Mouse (Mus musculus) adrenal gland, postnatal 36 days (tissue): ENCODE data around the gene Arl16. TPM values are rescaled to one million over a fixed set of nuclear protein-coding genes. Genes with fewer than 3 reads are reported as not detected.

ENCODE experiments used
- DNase-seq, 2 experiments: peaks; one replicate each; pipeline ENCODE4 v3.0.0; 2021; ENCODE audit warnings: mixed read lengths in 1 of 2
- total RNA-seq, 2 experiments: library from RNA; stranded (reverse); gene quantifications; 2 replicates each; pipeline ENCODE4 v1.2.3; 2021

Arl16 gene
- total RNA-seq, 2 experiments from 2014 or later, result 18.4 to 22.3 TPM

GRCm38 (mm10) chr11:120452246-120452645, 15.2 kb downstream of the Arl16 start:
- DNase-seq, result no peak

- DNase-seq, result no peak
These were observed 20.2 kb downstream of the Arl16 start for GRCm38 (mm10) chr11:120447179-120447578.

GRCm38 (mm10) chr11:120445475-120445874, 21.9 kb downstream of the Arl16 start:
- no peak for DNase-seq

- DNase-seq, result no peak
These were observed 23.3 kb downstream of the Arl16 start for GRCm38 (mm10) chr11:120444106-120444505.

DNA sequence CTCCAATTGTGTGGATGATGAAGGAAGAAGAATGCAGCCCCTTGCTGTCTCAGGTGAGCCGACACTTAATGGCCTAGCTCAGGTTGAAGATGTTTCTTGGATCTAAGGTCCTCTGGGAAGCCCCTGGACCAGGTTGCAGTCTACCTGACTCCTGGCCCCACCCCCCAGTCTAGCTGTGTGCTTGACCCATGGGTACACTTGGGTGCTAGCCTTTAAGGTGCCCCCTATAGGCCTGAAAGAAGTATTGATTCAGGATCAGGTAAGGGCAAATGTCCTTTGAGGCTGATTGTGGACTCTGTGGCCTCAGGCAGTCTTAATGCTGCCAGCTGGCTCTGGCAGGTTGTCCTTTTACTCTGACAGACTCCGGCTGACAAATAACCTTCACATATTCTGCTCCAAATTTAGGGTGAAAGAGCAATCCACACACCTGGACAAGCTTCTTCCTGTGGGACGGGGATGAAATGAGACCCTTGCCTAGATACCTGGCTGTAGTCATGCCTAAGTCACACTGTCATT, 24.6 kb downstream of the Arl16 start:
- DNase-seq, result no peak

DNA sequence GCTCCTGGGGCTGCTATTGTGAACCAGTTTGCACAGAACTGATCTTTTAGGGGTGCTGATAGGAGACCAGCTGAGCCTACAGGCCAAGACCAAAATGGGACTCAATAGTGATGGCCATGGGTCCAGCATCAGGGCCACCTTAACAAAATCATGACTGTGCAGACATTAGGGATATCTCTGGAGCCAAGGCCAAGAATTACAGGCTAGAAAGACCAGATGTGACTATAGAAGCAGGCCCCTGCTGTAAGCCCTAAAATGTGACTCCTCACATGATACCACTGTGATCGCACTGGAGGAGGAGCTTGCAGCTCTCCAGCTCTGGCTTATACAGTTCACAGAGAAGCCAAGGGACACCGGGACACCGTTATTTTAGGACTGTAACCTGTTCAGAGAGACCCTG, 25.1 kb downstream of the Arl16 start, which contains the start of gene Tspan10:
Gene Tspan10, plus strand, starts transcription at position 301 of the 400 bp plus-strand sequence.
- no peak for DNase-seq

- no peak for DNase-seq
These were observed 29.5 kb downstream of the Arl16 start for GRCm38 (mm10) chr11:120437857-120438385.

DNA sequence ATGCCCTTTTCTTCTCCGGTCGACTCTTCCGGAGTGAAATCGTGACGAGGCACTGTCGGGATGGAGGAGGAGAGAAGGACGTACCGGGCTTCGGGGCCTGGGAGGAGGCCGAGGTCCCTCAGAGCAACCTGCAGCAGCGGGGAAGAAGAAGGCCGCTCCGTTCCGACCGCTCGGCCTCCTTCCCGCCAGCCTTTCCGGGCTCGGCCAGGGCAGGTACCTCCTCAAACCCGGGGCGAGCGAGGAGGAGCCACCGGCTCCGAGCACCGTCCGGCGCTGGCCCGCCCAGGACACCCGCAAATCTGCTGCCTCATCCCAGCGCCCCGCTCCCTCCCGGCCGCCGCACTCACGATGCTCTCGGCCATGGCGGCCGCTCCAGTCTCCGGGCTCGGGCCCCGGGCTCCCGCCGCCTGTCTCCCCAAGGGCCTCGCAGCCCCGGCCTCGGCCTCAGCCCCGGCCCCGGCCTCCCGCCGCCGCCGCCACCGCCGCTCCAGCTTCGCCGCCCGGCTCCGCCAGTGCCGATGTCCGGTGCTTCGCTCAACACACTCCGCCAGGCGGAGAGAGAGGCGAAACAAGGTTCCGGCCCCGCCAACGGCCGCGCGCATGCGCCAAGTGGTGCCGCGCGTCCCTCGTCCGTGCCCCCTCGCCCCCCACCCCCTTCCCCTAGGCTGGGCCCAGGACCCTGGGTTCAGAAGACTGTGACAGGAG, 30.1 kb downstream of the Arl16 start, which contains the start of gene Nploc4:
Gene Nploc4, minus strand, starts transcription at position 557 of the 705 bp plus-strand sequence.
- DNase-seq, result peak; percentile 91 to 92

DNA sequence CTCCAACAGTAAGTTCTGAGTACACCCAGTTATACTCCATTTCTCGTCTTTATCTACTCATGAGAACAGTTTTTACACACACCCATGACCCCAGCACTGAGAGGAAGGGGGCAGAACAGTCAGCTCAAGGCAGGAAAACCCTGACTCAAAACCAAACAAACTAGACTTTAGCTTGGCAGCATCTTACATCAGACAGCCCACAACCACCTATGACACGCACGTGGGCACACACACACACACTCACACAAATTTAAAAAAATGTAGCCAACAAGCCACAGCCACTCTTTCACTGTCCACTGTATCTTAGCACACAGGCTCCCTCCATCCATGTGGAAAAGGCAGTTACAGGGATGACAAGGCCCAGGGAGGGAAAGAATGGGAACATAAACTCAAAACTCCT, 40.7 kb downstream of the Arl16 start:
- DNase-seq, result no peak

DNA sequence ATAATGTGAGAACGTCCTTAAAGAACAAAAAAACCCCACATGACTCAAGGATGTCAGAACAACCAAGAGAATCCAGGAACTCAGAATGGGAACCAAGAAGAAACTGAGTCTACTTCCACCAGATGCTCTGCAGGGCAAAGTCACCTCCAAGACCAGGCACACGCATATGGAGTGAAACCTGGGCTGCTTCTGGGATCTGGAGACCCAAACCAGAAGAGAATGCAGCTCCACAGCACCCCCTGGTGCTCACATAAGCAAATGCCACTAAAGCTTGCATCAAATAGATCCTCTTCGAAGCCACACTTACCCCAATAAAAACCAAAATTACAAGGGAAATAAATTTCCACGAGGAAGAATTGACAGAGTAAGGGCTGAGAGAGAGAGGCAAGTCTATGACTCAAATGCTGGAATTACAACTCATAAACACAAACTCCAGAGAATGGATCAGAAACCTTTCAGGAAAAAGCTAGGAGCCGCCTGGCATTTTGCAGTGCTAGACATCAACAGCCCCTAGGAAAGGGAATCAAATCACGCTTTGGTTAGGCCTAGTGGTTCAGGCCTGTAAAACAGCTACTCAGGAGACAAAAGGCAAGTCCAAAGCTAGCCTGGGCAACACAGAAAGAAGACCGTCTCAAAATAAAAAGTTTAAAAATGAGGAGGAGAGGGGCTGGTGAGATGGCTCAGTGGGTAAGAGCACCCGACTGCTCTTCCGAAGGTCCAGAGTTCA, 43.7 kb downstream of the Arl16 start:
- DNase-seq, result peak; percentile 69 to 79

DNA sequence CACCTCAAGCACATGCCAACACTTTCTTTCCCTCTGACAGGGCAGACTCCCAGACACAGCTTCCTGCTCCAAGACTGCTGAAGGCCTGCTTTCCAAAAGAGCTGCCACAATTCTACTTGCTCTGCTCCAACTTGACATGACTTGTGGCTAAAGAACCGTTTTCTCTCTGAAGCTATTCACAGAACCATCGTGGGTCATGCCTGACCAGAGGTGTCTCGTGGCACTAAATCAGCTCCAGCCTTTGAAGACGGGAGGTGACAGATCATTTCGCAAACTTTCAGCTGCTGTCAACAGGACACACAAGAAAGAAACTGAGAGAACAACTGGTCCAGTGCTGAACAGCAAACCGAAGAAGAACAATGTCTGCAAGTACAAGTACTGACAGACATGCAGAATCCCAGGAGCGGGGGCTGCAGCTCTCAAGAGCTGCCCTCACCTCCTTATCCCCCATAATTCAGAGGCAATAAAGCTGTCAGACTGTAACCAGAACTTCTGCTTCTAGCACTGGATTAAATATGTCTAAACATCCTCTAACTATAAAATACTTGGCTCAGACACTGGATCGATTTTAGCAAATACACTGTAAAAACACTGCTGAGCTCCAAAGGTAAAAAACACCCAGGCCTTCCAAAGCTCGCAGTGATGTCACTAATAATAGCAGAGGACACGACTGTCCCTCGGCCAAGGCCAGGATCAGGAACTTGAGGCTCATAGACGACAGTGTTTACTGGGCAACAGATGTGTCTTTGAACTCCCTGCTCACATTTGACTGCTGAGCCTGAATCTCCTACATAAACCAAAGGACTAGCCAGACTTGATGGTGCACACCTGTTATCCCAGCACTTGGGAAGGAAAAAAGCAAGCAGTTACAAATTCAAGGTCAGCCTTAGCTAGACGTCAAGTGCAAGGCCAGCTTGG, 44.5 kb downstream of the Arl16 start:
- DNase-seq, result peak; percentile 44 to 52

GRCm38 (mm10) chr11:120418592-120418991, 48.8 kb downstream of the Arl16 start:
- DNase-seq, result peak in 1 of 2 experiments; percentile 33

DNA sequence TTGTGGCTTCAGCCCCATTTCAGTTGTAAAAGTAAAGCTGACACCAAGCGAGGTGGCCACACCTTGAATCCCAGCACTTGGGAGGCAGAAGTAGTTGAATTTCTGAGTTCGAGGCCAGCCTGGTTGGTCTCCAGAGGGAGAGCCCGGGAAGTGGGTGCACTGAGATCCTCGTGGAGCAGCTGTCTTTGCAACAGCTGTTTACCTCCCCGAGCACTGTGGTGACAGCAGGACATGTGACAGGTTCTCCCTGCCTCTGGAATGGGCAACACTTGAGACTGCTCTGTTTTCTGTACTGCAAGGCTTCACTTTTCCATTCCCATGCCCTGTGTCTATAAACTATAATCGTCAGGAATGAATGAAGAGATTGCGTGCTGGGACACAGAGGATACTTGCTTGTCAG, 49.6 kb downstream of the Arl16 start:
- DNase-seq, result no peak

Other genes with a start within 250 kb of the Arl16 start
- gene Bahcc1, start 234.7 kb downstream of the Arl16 start, total RNA-seq, result 10 to 100 TPM; 17.5 TPM
- 1,000 to 10,000 TPM; 1,356 to 1,461 TPM for gene Actg1, start 119.1 kb downstream of the Arl16 start, total RNA-seq
- gene Fscn2, start 106.1 kb downstream of the Arl16 start, total RNA-seq, result under 1 TPM in 1 of 2 experiments, not detected in 1; 0.59 TPM
- gene Faap100, start 88.8 kb downstream of the Arl16 start, total RNA-seq, result 10 to 100 TPM; 21.3 to 32.1 TPM
- 100 to 1,000 TPM in 1 of 2 experiments, 10 to 100 TPM in 1; 86.2 to 101 TPM for gene Nploc4, start 29.9 kb downstream of the Arl16 start, total RNA-seq
- 1 to 10 TPM in 1 of 2 experiments, not detected in 1; 2.6 TPM for gene Tspan10, start 25.0 kb downstream of the Arl16 start, total RNA-seq
- under 1 TPM; 0.53 to 0.66 TPM for gene Pde6g, start 14.1 kb downstream of the Arl16 start, total RNA-seq
- 10 to 100 TPM; 28.0 to 41.4 TPM for gene Oxld1, start 9.5 kb downstream of the Arl16 start, total RNA-seq
- gene Ccdc137, start 9.5 kb downstream of the Arl16 start, total RNA-seq, result 10 to 100 TPM; 24.7 to 33.3 TPM
- 100 to 1,000 TPM; 110 to 111 TPM for gene Mrpl12, start 17.0 kb upstream of the Arl16 start, total RNA-seq
- gene Slc25a10, start 24.2 kb upstream of the Arl16 start, total RNA-seq, result 100 to 1,000 TPM; 105 to 115 TPM
- 1 to 10 TPM in 1 of 2 experiments, under 1 TPM in 1; 0.86 to 1.9 TPM for gene Gcgr, start 63.1 kb upstream of the Arl16 start, total RNA-seq
- gene Mcrip1, start 82.1 kb upstream of the Arl16 start, total RNA-seq, result 10 to 100 TPM; 58.0 to 73.4 TPM
- gene Ppp1r27, start 83.5 kb upstream of the Arl16 start, total RNA-seq, result 1 to 10 TPM in 1 of 2 experiments, under 1 TPM in 1; 0.56 to 1.3 TPM
- 100 to 1,000 TPM; 490 to 574 TPM for gene P4hb, start 105.6 kb upstream of the Arl16 start, total RNA-seq
- 100 to 1,000 TPM; 348 to 361 TPM for gene Arhgdia, start 114.0 kb upstream of the Arl16 start, total RNA-seq
- 10 to 100 TPM; 97.0 to 99.2 TPM for gene Alyref, start 130.8 kb upstream of the Arl16 start, total RNA-seq
- 100 to 1,000 TPM in 1 of 2 experiments, 10 to 100 TPM in 1; 86.0 to 102 TPM for gene Anapc11, start 130.8 kb upstream of the Arl16 start, total RNA-seq
- gene Npb, start 140.9 kb upstream of the Arl16 start, total RNA-seq, result 1 to 10 TPM in 1 of 2 experiments, not detected in 1; 1.6 TPM
- gene Pcyt2, start 150.3 kb upstream of the Arl16 start, total RNA-seq, result 100 to 1,000 TPM; 212 to 312 TPM
- 10 to 100 TPM; 49.6 to 67.0 TPM for gene Sirt7, start 157.6 kb upstream of the Arl16 start, total RNA-seq
- 10 to 100 TPM; 50.4 to 78.6 TPM for gene Mafg, start 166.0 kb upstream of the Arl16 start, total RNA-seq
- 1 to 10 TPM; 1.1 to 1.5 TPM for gene Pycr1, start 176.2 kb upstream of the Arl16 start, total RNA-seq
- not detected for gene Myadml2, start 180.6 kb upstream of the Arl16 start, total RNA-seq
- 1 to 10 TPM; 8.5 to 9.8 TPM for gene Notum, start 193.6 kb upstream of the Arl16 start, total RNA-seq
- 10 to 100 TPM; 71.1 to 95.1 TPM for gene Aspscr1, start 205.4 kb upstream of the Arl16 start, total RNA-seq
- 10 to 100 TPM; 52.1 to 60.4 TPM for gene Cenpx, start 246.1 kb upstream of the Arl16 start, total RNA-seq
- 10 to 100 TPM; 24.3 to 27.7 TPM for gene Lrrc45, start 246.3 kb upstream of the Arl16 start, total RNA-seq